Mouse (Mus musculus) kidney, embryonic 14.5 days (tissue): ENCODE data around the gene Wars. TPM values are rescaled to one million over a fixed set of nuclear protein-coding genes. Genes with fewer than 3 reads are reported as not detected.

Experiments
- ATAC-seq: fragments of 200-750 bp; cut with Nextera tagmentation; 2 replicates; pipeline ENCODE4 v1.8.0; 2017; ENCODE audit warnings: moderate number of reproducible peaks, mild to moderate bottlenecking, moderate TSS enrichment, moderate library complexity; ENCODE audit not compliant: low FRiP score, low TSS enrichment
- H3K27ac ChIP-seq: fragments of 300-500 bp; sonication (generic); 2 replicates; pipeline ENCODE4 v1.5.1; 2014; ENCODE audit warnings: low read depth, mild to moderate bottlenecking, low read length, moderate library complexity, mixed read lengths
- H3K27me3 ChIP-seq: fragments of 300-500 bp; sonication (generic); 2 replicates; pipeline ENCODE4 v1.6.1; 2014; ENCODE audit warnings: mild to moderate bottlenecking, low read length; ENCODE audit not compliant: control insufficient read depth, insufficient read depth
- H3K36me3 ChIP-seq: fragments of 300-500 bp; sonication (generic); 2 replicates; pipeline ENCODE4 v1.6.1; 2014; ENCODE audit warnings: low read length, mixed read lengths; ENCODE audit not compliant: control insufficient read depth, insufficient read depth
- H3K4me1 ChIP-seq: fragments of 300-500 bp; sonication (generic); 2 replicates; pipeline ENCODE4 v1.6.1; 2014; ENCODE audit warnings: low read length, mixed read lengths; ENCODE audit not compliant: control insufficient read depth, insufficient read depth
- H3K4me2 ChIP-seq: fragments of 300-500 bp; sonication (generic); replicated peaks from 2 replicates; pipeline ENCODE4 v1.6.1; 2014; ENCODE audit warnings: low read depth, mild to moderate bottlenecking, low read length
- H3K4me3 ChIP-seq: fragments of 300-500 bp; sonication (generic); 2 replicates; pipeline ENCODE4 v1.5.1; 2014; ENCODE audit warnings: mild to moderate bottlenecking, low read length
- H3K9ac ChIP-seq: fragments of 300-500 bp; sonication (generic); 2 replicates; pipeline ENCODE4 v1.6.1; 2014; ENCODE audit warnings: low read depth, mild to moderate bottlenecking, low read length, moderate library complexity
- H3K9me3 ChIP-seq: fragments of 300-500 bp; sonication (generic); 2 replicates; pipeline ENCODE4 v1.6.1; 2016; ENCODE audit warnings: low read length; ENCODE audit not compliant: control insufficient read depth
- WGBS: fragments of 180-500 bp; shearing (Covaris S2); extraction: QIAGEN DNeasy Blood & Tissue Kit; methylation state at CpG from one replicate; pipeline ENCODE4 v1.1.7; 2014; 5-methylcytosine and 5-hydroxymethylcytosine counted together
- polyA plus RNA-seq: library from polyadenylated mRNA; unstranded; fragments of >200 nt; fragmentation: Nextera tagmentation; extraction: Ambion mirVana; gene quantifications from 2 replicates; pipeline ENCODE4 v1.2.1, GENCODE M21; 2014

Wars gene
- polyA plus RNA-seq, 1 experiment from 2014 or later, result 107 TPM

DNA sequence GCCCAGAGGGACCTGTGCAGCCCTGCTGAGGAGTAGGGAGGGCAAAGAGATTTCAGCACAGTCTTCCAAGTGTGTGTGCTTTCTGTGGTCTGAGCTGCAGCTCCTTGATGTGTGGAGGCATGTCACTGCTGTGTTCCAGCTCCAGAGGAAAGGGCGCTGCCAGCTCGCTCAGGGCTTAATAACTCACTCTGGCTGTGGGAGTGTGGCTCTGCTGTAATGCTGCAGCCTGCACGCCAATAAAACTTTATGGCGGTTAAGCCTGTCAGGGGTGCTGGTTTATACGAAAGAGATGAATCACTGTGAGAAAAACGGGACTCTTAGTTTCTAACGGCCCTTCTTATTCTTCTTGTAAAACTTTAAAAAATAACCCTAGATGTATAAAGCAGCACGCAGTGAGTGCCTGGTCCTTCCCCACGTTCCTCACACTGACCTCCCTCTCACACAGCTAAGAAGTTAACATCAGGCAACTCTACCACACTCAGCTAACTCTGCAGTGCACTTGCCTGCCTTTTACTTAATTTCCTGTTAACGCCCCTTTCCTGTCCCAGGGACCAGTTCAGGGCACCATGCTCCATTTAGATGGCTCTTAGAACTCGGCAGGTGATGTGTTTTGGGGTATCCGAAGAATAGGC lies 20.9 kb upstream of the Wars start:
- Histone ChIP-seq H3K4me1 (peaks cover 37% of the 10 kb centered on the region), H3K27me3 (no peaks in the 10 kb centered on the region), H3K27ac (no peak overlapping the region), H3K4me2 (no peak overlapping the region), H3K9ac (no peak overlapping the region), H3K4me3 (no peak overlapping the region), H3K9me3 (no peaks in the 10 kb centered on the region), H3K36me3 (no peaks in the 10 kb centered on the region)
- 9% methylated on average over 12 of the region's 12 CpGs for WGBS
- peak; percentile 37; the same call in 1 of the 2 replicates for ATAC-seq

DNA sequence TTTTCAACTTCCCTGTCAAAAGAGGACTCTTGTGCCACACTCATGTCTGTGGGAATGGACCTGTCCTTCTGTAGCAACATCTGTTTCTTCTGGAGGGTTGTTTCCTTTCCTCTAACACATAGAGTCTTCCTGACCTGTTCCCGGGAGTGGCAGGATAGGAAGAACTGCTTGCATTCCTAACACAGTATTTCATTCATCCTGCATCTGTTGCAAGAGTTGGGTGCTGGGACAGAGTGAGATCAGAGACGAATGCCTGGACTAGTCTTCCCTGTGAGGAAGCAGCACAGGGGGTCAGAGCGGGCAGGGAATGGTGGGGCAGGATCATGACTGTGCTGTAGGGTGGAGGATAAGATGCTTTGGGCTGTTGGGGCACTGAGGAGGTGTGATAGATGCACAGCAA lies 20.2 kb upstream of the Wars start:
- 51% methylated on average over 3 of the region's 3 CpGs for WGBS
- peak; percentile 3; the same call in 1 of the 2 replicates for ATAC-seq
- Histone ChIP-seq H3K27ac (no peak overlapping the region), H3K9me3 (no peaks in the 10 kb centered on the region), H3K36me3 (no peaks in the 10 kb centered on the region), H3K4me1 (peaks cover 37% of the 10 kb centered on the region), H3K9ac (no peak overlapping the region), H3K4me2 (no peak overlapping the region), H3K4me3 (no peak overlapping the region), H3K27me3 (no peaks in the 10 kb centered on the region)

DNA sequence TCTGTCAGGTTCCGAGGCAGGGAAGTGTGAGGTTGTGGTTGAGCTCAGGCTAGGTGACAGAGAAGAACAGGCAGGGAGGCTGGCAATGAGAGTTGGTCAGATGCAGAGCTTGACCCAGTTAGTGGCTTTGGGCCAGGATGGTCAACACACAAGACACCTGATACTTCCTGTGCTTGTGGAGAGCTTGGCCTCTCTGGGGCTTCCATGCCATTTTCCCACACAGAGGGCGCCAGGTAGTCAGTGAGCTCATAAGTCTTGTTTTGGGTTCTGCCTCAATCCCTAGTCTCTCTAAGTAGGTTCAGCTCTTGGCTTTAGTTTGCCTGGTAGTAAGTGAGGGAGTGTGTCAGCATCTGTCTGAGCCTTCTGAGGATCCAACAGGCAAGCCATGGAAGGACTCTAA lies 18.5 kb upstream of the Wars start:
- WGBS, result 70% methylated on average over 2 of the region's 2 CpGs
- Histone ChIP-seq H3K27me3 (no peaks in the 10 kb centered on the region), H3K36me3 (no peaks in the 10 kb centered on the region), H3K9me3 (no peaks in the 10 kb centered on the region), H3K4me2 (no peak overlapping the region), H3K4me1 (peaks cover 35% of the 10 kb centered on the region), H3K4me3 (no peak overlapping the region), H3K27ac (no peak overlapping the region), H3K9ac (no peak overlapping the region)
- no peak for ATAC-seq

DNA sequence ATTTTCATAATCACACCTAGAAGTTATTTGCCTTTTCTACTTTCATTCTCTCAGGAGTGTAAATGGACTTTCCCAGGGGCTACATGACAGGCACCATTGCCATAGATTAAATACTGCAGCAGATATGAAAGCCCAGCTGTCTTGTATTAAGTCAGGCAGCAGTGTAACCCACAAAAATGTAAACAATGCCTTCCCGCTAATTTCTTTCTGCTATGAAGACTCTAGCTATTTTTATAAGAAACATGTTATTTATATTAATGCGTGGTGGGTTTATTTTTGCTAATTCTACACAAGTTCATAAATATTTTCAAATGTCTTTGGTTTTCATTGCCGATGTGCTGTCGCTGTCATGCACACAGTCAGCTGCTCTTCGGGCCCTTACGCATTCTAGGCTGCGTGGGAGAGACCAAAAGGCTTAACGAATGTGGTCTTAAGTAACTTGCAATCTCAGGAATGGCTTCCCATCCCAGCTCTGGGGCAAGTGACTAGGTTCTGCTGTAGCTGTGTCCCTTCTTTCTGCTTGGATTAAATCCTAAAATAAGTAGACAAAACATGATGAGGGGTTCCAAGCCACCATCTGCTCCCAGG lies 16.0 kb upstream of the Wars start:
- no peaks in the 10 kb centered on the region for H3K9me3 ChIP-seq
- peaks cover 31% of the 10 kb centered on the region for H3K4me1 ChIP-seq
- H3K4me3 ChIP-seq, result no peak overlapping the region
- no peak overlapping the region for H3K27ac ChIP-seq
- ATAC-seq, result no peak
- H3K27me3 ChIP-seq, result no peaks in the 10 kb centered on the region
- H3K9ac ChIP-seq, result no peak overlapping the region
- no peaks in the 10 kb centered on the region for H3K36me3 ChIP-seq
- H3K4me2 ChIP-seq, result no peak overlapping the region
- 61% methylated on average over 8 of the region's 8 CpGs for WGBS

DNA sequence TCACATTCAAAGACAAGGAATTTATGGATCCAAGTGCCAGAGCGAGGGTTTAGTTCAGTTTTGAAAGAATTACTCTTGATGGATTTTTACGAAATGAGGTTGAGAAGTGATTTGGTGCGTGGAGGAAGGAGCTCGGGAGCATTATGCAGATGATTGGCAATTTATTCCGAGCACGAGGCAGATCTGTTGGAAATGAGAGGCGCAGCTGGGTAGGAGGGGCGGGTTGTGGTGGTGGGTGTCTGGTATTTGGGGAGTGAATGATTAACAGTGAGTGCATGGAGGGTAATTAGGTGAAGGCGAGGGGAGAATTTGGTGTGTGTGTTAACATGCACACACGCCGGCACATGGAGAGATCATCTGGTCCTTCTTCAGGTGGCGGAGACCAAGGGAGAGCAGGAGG lies 12.4 kb upstream of the Wars start:
- no peaks in the 10 kb centered on the region for H3K27me3 ChIP-seq
- H3K9me3 ChIP-seq, result no peaks in the 10 kb centered on the region
- no peaks in the 10 kb centered on the region for H3K36me3 ChIP-seq
- peaks cover 19% of the 10 kb centered on the region; the same call in 1 of the 2 replicates for H3K4me1 ChIP-seq
- H3K27ac ChIP-seq, result no peak overlapping the region
- no peak for ATAC-seq
- 60% methylated on average over 12 of the region's 12 CpGs for WGBS
- no peak overlapping the region for H3K9ac ChIP-seq
- no peak overlapping the region for H3K4me3 ChIP-seq
- no peak overlapping the region for H3K4me2 ChIP-seq

DNA sequence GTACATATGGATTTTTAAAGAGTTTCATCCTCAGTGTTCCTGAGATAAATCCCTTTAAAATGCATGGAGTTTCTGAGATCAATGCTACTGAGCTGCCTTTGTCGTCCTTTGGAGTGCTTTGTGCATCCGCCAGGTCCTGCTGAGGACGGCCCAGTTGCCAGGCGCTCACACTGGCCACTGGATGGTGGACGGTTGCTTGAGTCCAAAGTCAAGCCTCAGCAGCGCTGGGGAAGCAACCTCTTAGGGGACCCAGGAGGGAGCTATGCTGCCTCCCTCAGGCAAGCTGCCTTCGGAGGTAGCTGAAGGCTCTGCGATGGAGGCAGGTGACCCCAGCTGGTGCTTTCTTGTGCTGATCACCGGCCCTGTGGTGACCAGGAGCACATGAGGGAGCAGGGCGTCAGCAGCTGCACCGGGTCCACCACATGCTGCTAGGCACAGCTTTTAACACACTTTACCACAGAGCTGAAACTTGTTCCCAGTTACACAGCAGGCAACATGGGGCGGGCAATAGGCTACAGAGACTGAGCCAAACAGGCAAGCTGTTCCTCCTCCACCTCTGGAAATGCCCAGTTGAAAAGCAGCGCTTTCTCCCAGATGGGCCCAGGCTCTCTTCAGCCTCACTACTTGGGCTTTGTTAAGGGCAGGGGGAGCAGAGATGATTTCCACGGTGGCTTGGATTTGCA lies 11.8 kb upstream of the Wars start:
- Histone ChIP-seq H3K9ac (no peak overlapping the region), H3K27ac (no peak overlapping the region), H3K4me1 (peaks cover 19% of the 10 kb centered on the region; the same call in 1 of the 2 replicates), H3K4me3 (no peak overlapping the region), H3K4me2 (no peak overlapping the region), H3K9me3 (no peaks in the 10 kb centered on the region), H3K27me3 (no peaks in the 10 kb centered on the region), H3K36me3 (no peaks in the 10 kb centered on the region)
- 51% methylated on average over 14 of the region's 14 CpGs for WGBS
- no peak for ATAC-seq

DNA sequence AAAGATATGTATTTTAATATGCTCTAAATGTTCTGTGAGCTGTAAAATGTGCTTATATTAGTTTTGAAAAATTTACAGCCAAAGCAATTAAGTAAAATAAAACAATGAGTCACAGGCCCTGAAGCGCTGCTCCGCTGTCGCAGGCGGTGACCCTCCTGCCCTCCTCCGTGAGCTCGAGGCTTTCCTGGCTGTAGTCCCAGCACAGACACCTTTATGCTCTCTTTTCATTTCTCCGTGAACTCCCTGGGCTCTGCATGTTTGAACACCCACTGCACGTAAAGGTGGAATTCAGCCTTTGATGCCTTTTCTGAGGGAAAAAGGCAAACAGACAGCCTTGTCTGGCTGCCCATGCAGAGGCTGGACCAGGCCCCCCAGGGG lies 10.3 kb upstream of the Wars start:
- no peak overlapping the region for H3K4me3 ChIP-seq
- no peak for ATAC-seq
- no peaks in the 10 kb centered on the region for H3K27me3 ChIP-seq
- H3K9me3 ChIP-seq, result no peaks in the 10 kb centered on the region
- WGBS, result 43% methylated on average over 8 of the region's 8 CpGs
- no peaks in the 10 kb centered on the region for H3K36me3 ChIP-seq
- H3K27ac ChIP-seq, result no peak overlapping the region
- no peak overlapping the region for H3K4me2 ChIP-seq
- peaks cover 19% of the 10 kb centered on the region; the same call in 1 of the 2 replicates for H3K4me1 ChIP-seq
- H3K9ac ChIP-seq, result no peak overlapping the region

DNA sequence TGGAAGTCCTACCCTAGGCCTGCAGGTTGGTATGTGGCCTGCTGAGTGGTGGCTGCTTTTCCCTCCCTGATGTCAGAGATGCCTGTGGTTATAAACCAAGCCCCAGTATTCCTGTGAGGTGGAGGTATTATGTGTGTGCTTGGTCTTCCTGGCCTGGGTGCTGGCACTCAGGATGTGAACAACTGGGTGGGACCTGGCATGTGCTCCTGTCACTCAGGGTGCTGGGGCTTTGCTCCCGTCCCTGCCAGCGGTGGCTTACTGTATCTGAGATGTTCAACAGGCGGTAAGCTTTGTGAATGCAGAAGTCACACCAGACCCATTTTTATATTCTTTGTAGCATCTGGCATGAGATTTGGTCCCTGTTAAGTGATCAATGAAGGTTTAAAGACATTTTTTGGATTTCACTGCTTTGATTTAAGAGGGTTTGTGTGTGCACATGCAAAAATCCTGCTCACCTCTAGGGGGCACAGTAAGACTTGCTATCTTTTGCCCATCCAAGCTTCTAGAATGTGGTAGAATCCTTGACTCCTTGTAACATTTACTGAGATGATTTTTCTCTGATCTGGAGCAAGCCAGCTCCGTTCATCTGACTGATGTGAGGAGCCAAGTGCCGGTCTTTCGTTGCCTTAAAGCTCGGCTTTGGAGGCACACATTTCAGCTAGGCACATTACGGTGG lies 9.8 kb upstream of the Wars start:
- H3K9me3 ChIP-seq, result no peaks in the 10 kb centered on the region
- H3K4me3 ChIP-seq, result no peak overlapping the region
- no peak overlapping the region for H3K4me2 ChIP-seq
- ATAC-seq, result peak; percentile 22; the same call in 1 of the 2 replicates
- H3K9ac ChIP-seq, result no peak overlapping the region
- H3K27me3 ChIP-seq, result no peaks in the 10 kb centered on the region
- no peak overlapping the region for H3K27ac ChIP-seq
- no peaks in the 10 kb centered on the region for H3K36me3 ChIP-seq
- WGBS, result 61% methylated on average over 8 of the region's 8 CpGs
- peaks cover 17% of the 10 kb centered on the region; the same call in 1 of the 2 replicates for H3K4me1 ChIP-seq
